Mouse (Mus musculus) liver, adult 2 months (tissue): ENCODE results near the gene Numa1. TPM values are rescaled to one million over a fixed set of nuclear protein-coding genes. Genes with fewer than 3 reads are reported as not detected.

Source experiments
- DNase-seq: peaks from one replicate; pipeline ENCODE4 v3.0.0-alpha.2; 2011; ENCODE audit warnings: low read depth, low spot score; ENCODE audit errors: extremely low read depth
- H3K27ac ChIP-seq: fragments of 200-500 bp; replicated peaks from 2 replicates; pipeline ENCODE4 v1.5.1; 2012; ENCODE audit warnings: low read depth, mild to moderate bottlenecking, control low read depth, inconsistent platforms, low read length; ENCODE audit not compliant: insufficient read depth
- H3K27me3 ChIP-seq: fragments of 200-500 bp; 2 replicates; pipeline ENCODE4 v1.6.1; 2012; ENCODE audit warnings: mild to moderate bottlenecking, moderate library complexity, low read length, inconsistent platforms; ENCODE audit not compliant: control insufficient read depth, insufficient read depth
- H3K36me3 ChIP-seq: fragments of 200-500 bp; 2 replicates; pipeline ENCODE4 v1.6.1; 2012; ENCODE audit warnings: low read length, inconsistent platforms; ENCODE audit not compliant: control insufficient read depth, insufficient read depth
- H3K4me1 ChIP-seq: fragments of 200-500 bp; 2 replicates; pipeline ENCODE4 v1.6.1; 2011; ENCODE audit warnings: low read length; ENCODE audit not compliant: control insufficient read depth, insufficient read depth
- H3K4me3 ChIP-seq: fragments of 200-500 bp; 2 replicates; pipeline ENCODE4 v1.5.1; 2011; ENCODE audit warnings: low read depth, mild to moderate bottlenecking, control low read depth, low read length, moderate library complexity; ENCODE audit not compliant: insufficient read depth
- H3K79me2 ChIP-seq: fragments of 200-500 bp; 2 replicates; pipeline ENCODE4 v1.6.1; 2012; ENCODE audit warnings: inconsistent platforms, mild to moderate bottlenecking, low read length, moderate library complexity; ENCODE audit not compliant: control insufficient read depth, insufficient read depth
- H3K9ac ChIP-seq: fragments of 200-500 bp; 2 replicates; pipeline ENCODE4 v1.6.1; 2012; ENCODE audit warnings: low read depth, mild to moderate bottlenecking, control low read depth, inconsistent platforms, low read length
- CTCF ChIP-seq: fragments of 200-500 bp; IDR thresholded peaks from 2 replicates; pipeline ENCODE4 v1.5.1; 2011; ENCODE audit warnings: low read depth, low read length, control low read depth
- POLR2A ChIP-seq: fragments of 200-500 bp; IDR thresholded peaks from 2 replicates; pipeline ENCODE4 v1.6.1; 2011; ENCODE audit warnings: low read length, control low read depth; ENCODE audit not compliant: insufficient read depth; ENCODE audit errors: extremely low read depth
- WGBS: fragments of 180-500 bp; shearing (Covaris S2); methylation state at CpG from one replicate; pipeline ENCODE4 v1.1.7; 2018; 5-methylcytosine and 5-hydroxymethylcytosine counted together
- polyA plus RNA-seq: library from polyadenylated mRNA; depleted of rRNA; stranded (reverse); fragments of >200 nt; gene quantifications from 2 replicates; pipeline ENCODE4 v1.2.3, GENCODE M21; 2012
- total RNA-seq: library from RNA; depleted of rRNA; stranded (reverse); fragments of >200 nt; gene quantifications from 2 replicates; pipeline ENCODE4 v1.2.3, GENCODE M21; 2014

Gene Numa1
- total and polyA plus RNA-seq, 2 experiments: 26.7 to 31.8 TPM

DNA sequence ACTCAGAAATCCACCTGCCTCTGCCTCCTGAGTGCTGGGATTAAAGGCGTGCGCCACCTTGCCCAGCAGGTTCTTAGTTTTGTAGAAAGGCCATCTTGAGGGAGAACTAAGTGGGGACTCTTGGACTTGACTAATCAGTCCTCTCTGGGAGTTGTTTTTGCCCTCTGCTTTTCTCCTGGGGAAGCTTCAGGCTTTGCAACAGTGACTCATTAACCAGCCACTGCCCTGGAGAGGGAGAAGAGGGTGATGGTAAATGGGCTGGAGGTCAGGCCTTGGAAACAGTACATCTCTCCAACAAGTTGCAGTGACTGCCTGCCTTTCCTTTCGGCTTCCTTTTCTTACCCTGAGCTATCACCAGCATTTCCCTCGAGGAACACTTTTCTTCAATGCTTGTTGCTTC is 30.6 kb downstream of the Numa1 start:
- Histone ChIP-seq H3K27ac (peak overlapping the region; percentile 95), H3K4me3 (peak overlapping the region; percentile 5; the same call in 1 of the 2 replicates), H3K4me1 (peaks cover 14% of the 10 kb centered on the region), H3K9ac (no peak overlapping the region), H3K27me3 (no peaks in the 10 kb centered on the region), H3K36me3 (no peaks in the 10 kb centered on the region), H3K79me2 (peaks cover 9% of the 10 kb centered on the region; the same call in 1 of the 2 replicates)
- peak; percentile 91 for DNase-seq
- 41% methylated on average over 4 of the region's 4 CpGs for WGBS
- TF ChIP-seq CTCF (no peak), POLR2A (no peak)

DNA sequence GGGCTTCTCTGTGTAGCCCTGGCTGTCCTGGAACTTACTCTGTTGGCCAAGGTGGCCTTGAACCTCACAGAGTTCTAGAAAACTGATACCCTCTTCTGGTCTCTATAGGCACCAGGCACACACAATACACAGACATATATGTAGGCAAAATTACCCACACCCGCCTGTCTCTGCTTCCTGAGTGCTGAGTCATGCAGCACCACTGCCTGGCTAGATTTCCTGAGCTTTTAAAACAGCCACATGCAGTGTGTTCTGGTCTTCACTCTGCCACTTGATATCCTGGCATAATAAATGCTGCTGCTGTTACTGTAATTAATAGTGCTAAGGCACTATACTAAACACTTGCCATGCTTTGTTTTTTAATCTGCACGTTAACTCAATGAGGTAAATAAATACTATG is 31.7 kb downstream of the Numa1 start:
- peaks cover 9% of the 10 kb centered on the region; the same call in 1 of the 2 replicates for H3K79me2 ChIP-seq
- DNase-seq: peak; percentile 27
- 50% methylated on average over 2 of the region's 2 CpGs for WGBS
- no peak overlapping the region for H3K27ac ChIP-seq
- TF ChIP-seq POLR2A: no peak
- peaks cover 14% of the 10 kb centered on the region for H3K4me1 ChIP-seq
- H3K36me3 ChIP-seq: no peaks in the 10 kb centered on the region
- no peaks in the 10 kb centered on the region for H3K27me3 ChIP-seq
- H3K9ac ChIP-seq: no peak overlapping the region
- H3K4me3 ChIP-seq: no peak overlapping the region

DNA sequence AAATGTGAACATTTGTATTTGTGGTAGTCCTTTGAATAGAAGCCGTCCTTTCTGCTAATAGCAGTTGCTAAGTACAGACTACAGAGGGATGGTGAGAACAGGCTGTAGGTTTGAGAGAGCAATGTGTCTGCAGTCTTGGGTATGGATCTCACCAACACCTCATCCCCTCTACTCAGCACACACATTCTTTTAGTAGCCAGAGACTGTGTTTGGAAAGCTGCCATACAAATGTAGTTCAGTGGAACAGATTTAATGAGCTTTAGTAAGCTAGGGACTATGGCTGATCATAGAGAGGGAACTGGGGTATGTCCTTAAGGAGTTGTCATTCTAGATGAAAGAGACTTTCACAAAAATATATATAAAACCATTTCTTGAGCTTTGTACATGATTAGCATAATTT is 33.3 kb downstream of the Numa1 start:
- no peak for DNase-seq
- no peaks in the 10 kb centered on the region for H3K36me3 ChIP-seq
- H3K4me3 ChIP-seq: no peak overlapping the region
- peaks cover 18% of the 10 kb centered on the region for H3K4me1 ChIP-seq
- no peak overlapping the region for H3K9ac ChIP-seq
- peaks cover 9% of the 10 kb centered on the region; the same call in 1 of the 2 replicates for H3K79me2 ChIP-seq
- 98% methylated on average over 1 of the region's 1 CpGs for WGBS
- no peaks in the 10 kb centered on the region for H3K27me3 ChIP-seq
- no peak overlapping the region for H3K27ac ChIP-seq
- TF ChIP-seq POLR2A: no peak
- no peak for TF ChIP-seq CTCF

DNA sequence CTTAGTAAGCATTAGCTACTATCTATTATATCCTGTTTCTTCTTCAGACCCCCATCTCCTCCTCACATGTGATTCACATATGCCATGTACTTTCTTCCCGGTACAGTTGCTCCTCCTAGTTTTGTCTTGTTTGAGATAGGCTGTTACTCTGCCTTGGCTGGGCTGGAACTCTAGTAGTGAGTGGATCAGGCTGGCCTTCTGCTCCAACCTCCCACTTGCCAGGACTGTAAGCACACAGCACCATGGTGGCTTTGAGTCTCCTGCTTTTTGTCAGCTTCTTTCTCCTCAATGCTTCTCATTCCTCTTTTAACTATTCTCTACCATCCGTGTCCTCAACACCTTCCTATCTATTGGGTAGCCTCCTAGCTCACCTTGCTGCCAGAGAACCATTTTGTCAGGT is 34.8 kb downstream of the Numa1 start:
- Histone ChIP-seq H3K4me3 (no peak overlapping the region), H3K36me3 (no peaks in the 10 kb centered on the region), H3K9ac (no peak overlapping the region), H3K79me2 (peaks cover 18% of the 10 kb centered on the region; the same call in 1 of the 2 replicates), H3K4me1 (peaks cover 26% of the 10 kb centered on the region), H3K27ac (peak overlapping the region; percentile 11; the same call in 1 of the 2 replicates), H3K27me3 (no peaks in the 10 kb centered on the region)
- 50% methylated on average over 2 of the region's 2 CpGs for WGBS
- DNase-seq: no peak
- no peak for TF ChIP-seq CTCF
- TF ChIP-seq POLR2A: no peak

DNA sequence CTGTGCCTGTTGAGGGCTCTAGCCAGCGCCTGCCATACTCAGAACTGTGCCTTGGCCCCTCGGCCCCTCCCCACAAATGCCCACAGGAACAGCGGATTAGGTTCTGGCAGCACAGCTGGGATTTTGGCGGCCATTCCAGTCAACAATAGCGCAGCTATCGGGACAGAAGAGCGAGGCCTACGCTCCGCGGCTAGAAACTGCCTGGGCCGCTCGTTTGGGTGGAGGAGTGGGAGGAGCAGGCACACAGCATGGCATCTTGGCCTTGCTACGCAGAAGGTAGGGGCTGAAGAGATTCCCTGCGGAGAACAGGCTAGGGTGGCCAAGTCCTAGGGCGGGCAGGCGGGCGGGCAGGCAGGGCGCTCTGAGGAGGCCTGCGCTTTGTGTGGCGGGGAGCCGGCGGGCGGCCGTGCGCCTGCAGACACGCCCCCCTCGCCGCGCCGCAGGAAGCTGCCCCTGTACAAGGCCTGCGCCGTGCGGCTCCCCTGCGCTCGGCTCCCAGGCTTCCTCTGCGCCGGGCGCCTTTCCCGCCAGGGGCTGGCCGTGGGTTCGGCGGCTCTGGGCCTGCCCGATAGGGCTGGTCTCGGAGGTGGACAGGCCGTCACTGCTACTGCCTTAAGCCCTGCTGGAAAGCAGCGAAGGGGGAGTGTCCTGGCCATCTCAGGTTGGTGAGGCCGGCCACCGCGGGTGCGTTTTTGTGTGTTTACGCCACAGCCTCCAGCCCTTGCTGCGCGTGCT is 36.0 kb downstream of the Numa1 start:
- H3K79me2 ChIP-seq: peaks cover 24% of the 10 kb centered on the region; the same call in 1 of the 2 replicates
- peak overlapping the region; percentile 90 for H3K4me3 ChIP-seq
- H3K9ac ChIP-seq: peak overlapping the region; percentile 92
- WGBS: under 1% methylated on average over 53 of the region's 53 CpGs
- peak overlapping the region; percentile 97 for H3K27ac ChIP-seq
- peak; percentile 81 for DNase-seq
- H3K36me3 ChIP-seq: no peaks in the 10 kb centered on the region
- no peaks in the 10 kb centered on the region for H3K27me3 ChIP-seq
- peaks cover 24% of the 10 kb centered on the region for H3K4me1 ChIP-seq
- TF ChIP-seq CTCF (no peak), POLR2A (no peak; the same call in 1 of the 2 replicates)

DNA sequence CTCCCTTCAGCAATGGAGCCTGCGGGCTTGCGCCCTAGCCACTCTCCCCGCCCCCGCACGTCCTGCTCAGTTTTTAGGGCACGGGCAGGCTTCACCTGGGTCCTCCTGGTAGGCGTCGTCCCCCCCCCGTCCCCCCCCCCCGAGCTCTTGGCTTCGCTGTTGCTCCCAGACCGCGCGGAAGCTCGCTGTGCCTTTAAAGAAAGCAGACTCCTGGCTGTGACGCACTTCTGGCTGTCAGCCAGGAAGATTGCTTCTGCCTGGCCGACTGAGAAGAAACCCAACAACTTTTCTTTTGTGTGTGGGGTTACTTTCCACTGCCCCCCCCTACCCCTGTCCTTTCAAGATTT is 36.5 kb downstream of the Numa1 start:
- H3K27ac ChIP-seq: peak overlapping the region; percentile 97
- H3K4me1 ChIP-seq: peaks cover 22% of the 10 kb centered on the region
- H3K9ac ChIP-seq: peak overlapping the region; percentile 92
- H3K4me3 ChIP-seq: peak overlapping the region; percentile 90
- DNase-seq: peak; percentile 88
- TF ChIP-seq POLR2A (no peak), CTCF (no peak)
- H3K79me2 ChIP-seq: peaks cover 28% of the 10 kb centered on the region; the same call in 1 of the 2 replicates
- no peaks in the 10 kb centered on the region for H3K27me3 ChIP-seq
- WGBS: under 1% methylated on average over 17 of the region's 17 CpGs
- H3K36me3 ChIP-seq: no peaks in the 10 kb centered on the region
